Mouse (Mus musculus): ENCODE results near the gene Adgrf5. TPM values are rescaled to one million over a fixed set of nuclear protein-coding genes. Genes with fewer than 3 reads are reported as not detected.

The Adgrf5 gene
- polyA plus RNA-seq (2012; fragmentation: generic; extraction: Trizol) = under 1 TPM; 0.01 to 0.05 TPM

DNA sequence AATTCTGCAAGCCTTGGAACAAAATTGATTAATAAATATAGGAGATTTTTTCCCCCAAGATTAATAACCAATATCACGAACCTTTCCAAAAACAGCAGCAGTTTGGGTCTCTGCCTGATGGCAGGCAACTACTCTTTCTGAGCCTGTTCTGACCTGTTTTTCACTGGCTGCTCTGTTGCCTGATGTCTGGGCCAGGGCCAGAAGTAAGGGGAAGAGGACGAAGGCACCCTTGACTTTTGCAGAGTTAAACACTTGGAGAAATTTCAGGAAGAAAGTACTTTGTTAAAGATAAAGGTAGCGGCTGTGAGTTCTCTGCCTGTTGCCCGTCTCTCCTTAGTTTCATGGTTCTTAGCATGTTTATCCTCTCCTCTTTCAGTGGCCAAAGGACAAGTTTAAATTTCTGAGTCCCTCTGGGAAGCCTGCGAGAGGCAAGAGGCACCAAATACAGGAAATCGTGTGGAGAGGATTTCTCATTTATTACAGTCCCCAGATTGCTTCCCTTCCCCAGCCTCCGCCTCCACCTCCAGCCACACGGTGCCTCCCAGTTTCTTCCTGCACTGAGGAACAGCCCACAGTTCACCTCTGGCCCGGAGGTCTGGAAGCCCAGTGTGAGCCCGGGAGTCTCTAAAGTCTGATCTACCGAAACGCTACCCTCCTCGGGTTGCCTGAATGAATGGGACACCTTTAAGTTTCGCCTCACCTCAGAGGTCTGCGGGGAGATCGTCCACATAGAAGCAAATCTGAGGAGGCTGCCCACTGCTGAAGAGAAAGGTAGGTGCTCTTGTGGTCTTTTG is at the start of gene Adgrf5:
Gene Adgrf5, plus strand, starts transcription at position 626 of the 794 bp plus-strand sequence.

DNA sequence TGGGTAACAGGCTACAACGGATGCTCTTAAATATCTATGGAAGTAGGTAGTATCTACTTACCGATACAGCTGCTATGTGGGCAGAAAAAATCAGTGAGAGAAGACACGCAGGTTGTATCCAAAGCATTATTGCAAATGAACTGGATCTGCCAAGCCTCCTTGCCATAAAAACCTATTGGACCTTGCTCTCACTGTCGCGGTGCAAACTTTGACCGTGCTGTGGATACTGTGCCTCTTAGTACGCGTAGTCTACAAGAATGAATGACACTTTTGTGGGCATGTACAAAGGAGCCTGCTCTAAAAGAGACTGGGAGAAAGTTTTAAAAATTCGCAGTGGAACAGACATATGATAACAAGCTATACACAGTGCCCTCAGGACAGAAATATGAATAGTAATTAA is 142.3 kb downstream of the Adgrf5 start, which contains the start of gene Mep1a:
Gene Mep1a, minus strand, starts transcription at position 221 of the 400 bp plus-strand sequence.

Other genes with a start within 250 kb of the Adgrf5 start
- gene Adgrf1, start 90.1 kb upstream of the Adgrf5 start, polyA plus RNA-seq (2012; fragmentation: generic; extraction: Trizol) = under 1 TPM in 1 of 2 experiments, not detected in 1; 0.11 TPM
- under 1 TPM; 0.08 to 0.45 TPM for gene Mep1a, start 142.4 kb downstream of the Adgrf5 start, polyA plus RNA-seq (2012; fragmentation: generic; extraction: Trizol)
- gene Ankrd66, start 183.2 kb downstream of the Adgrf5 start, polyA plus RNA-seq (2012; fragmentation: generic; extraction: Trizol) = under 1 TPM; 0.09 to 0.19 TPM
- 1 to 10 TPM in 1 of 2 experiments, under 1 TPM in 1; 0.21 to 1.3 TPM for gene Pla2g7, start 207.6 kb downstream of the Adgrf5 start, polyA plus RNA-seq (2012; fragmentation: generic; extraction: Trizol)

Data from C3H10T1/2 (cell line).